Mouse (Mus musculus): ENCODE data around the gene Gpr45.
"Not testable (repeated sequence)": the region's sequence is repeated elsewhere in the genome, so short reads cannot be mapped to it uniquely, and the experiment has no call there.

Gpr45 gene

DNA sequence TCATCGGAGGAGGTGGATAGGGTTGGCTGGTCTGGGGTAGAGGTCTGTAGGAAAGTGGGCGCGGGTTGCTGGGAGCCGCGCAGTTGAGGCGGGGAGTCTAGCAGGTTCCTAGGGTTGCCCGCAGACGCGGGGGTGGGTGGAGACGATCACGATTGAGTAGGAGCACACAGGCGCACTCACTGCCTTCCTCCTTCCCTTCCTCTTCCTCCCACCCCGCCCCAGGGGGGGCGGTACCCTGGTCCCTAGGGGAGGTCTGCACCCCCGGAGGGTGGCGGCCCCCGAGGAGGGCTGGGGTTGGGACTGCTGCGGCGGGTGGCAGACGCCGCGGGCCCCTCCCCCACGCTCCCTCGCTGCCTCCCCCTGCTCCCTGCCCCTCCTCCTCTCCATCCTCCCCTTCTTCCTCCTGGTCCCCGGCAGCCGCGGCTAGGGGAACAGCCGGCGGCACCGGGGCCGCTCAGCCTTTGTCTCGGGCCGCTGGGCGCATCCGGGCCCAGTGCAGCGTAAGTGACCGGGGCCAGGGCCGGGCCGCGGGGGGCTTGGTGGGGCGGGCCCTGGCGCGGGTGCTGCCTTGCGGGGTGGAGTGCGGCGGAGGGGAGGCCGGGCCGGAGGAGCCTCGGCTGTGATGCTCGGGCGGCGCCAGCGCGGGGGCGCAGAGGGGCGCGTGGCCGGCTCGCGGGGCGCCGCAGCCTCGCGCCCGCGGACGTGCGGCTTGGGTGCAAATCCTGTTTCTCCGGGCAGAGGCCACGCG lies at the start of gene Gpr45:
Gene Gpr45, plus strand, starts transcription at position 139 of the 748 bp plus-strand sequence.
- DNase-seq: peak; percentile 69

DNA sequence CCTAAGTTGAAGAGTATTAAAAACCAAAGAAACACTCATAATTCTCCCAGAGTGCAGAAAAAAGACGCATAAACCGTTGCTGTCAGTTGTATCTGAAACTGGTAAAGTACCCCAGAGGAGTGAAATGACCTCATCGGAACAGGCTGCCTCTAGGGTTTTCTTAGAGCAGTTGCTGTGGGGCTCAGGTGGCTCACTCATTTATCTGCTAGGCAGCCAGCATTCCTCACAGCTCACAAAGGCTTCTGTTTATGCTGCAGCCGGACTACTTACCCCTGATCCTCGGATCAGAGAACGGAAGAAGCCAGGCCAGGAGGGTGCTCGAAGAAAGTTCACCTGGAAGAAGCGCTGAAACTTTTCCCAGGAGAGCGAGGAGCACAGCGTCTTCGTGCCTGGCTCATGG lies 47.5 kb upstream of the Gpr45 start:
- no peak for DNase-seq

DNA sequence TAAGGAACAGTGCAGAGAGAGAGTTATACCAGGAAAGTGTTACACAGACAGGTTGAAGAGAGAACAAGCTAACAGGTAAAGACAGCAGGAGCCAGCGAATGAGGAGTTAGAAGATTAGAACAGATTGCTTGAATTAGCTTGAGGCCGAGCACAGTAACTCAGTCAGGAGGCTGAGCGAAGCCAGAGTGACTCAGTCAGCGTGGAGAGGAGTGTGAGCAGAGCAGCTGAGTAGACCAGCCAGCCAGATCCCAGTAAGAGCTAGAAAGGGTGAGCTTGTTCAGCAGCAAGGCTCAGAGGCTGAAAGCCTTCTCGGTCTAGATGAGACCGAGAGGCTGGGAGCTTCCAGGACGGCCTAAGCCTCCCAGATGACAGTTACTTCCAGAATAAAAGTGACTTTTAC lies 46.0 kb upstream of the Gpr45 start:
- DNase-seq: peak; percentile 31

DNA sequence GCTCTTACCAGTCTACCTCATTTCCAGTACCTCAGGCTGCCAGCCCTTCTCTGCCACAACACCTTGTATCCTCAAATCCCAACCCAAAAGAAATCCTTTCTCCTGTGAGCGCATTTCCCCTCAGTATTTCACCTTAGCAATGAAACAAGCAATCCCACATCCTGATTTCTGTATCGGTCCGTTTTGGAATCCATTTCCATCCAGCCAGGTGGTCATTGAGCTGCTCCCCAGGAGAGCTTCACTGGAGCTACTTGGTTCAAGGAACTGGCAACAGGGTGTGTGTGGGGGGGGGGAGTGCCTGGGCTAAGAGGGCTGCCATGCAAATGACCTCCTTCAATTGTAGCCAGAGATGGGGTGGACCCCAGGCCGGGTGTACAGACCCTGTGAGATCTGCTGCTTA lies 45.5 kb upstream of the Gpr45 start:
- no peak for DNase-seq

DNA sequence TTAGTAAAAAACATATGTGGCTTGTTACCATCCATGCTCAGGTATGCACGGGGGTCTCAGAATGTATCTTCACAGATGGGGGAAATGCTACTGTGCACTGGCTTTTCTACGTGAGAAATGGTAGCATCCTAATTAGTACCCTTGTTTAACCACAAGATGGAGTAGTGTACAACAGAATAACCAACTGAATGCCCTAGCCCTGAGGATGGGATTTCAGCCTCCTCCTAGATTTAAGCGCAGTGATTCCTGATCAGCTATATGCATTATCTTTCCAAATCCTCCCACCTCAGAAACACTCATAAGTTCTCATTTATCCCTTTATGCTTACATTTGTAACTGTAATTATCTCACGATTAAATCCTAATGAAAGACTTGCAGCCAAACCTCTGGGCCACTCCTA lies 37.6 kb upstream of the Gpr45 start:
- no peak for DNase-seq

DNA sequence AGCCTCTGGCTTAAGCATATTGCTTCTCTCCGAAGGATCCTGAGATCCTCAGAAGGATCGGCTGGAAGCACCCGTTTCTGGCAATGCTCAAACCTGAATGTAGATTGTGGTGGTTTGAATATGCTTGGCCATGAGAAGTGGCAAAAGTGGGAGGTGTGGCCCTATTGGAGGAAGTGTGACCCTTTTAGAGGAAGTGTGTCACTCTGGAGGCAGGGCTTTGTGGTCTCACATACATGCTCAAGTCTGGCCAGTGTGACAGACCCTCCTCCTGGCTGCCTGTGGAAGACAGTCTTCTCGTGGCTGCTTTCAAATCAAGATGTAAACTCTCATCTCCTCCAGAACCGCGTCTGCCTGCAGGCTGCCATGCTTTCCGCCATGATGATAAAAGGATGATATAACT lies 36.0 kb upstream of the Gpr45 start:
- no peak for DNase-seq

DNA sequence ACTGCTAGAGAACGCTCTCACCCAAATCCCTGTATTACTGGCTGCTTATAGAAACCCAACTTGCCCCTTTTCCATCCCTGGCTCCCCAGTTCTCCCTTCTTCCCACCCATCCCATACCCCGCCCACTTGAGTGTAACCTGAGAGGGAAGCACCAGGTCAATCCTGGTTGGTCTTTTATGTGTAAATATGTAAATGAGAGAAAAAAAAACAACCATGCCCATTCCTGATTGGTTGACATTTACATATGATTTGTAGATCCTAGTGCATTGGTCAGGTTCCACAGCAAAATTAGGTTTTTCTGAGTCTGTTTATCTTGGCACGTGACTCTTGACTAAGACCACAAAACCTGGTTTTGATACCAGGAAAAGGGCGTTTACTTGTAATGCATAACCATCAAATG lies 34.8 kb upstream of the Gpr45 start:
- no peak for DNase-seq

DNA sequence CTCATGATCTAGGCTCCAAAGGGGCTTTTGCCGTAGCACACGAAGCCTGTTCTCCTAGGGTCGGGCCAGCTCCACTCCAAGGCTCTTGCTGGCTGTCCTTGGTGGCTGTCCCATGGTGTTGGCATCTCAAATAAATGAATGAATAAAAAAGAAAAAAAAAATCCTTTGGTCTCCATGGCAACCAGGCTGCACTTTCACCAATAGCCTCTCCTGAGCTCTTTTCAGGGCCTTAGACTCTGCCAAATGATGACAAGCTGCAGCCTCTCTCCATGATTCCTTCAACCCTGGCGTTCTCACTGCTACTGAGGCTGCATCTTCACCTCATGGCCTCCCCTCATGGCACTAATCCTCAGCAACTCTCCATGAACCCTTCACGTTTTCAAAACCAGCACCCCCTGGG lies 28.7 kb upstream of the Gpr45 start:
- no peak for DNase-seq

DNA sequence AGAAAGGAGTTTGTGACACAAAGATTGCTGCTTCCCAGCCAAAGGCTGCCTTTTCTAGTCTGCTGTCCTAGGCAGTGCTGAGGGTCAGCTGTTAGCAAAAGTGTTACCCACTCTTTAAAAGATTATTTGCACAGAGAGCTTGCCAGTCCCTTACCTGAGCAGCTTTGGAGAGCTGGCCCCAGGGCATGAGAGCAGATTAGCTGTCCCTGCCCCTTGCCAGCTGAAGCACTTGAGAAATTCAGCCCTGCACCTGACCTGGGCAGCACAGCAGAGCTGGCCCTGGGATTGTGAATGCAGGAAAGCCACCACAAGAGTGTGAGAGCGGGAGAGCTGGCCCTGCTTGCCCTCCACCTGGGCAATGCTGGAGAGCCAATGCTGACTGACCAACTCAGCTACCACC lies 19.1 kb upstream of the Gpr45 start:
- no peak for DNase-seq

DNA sequence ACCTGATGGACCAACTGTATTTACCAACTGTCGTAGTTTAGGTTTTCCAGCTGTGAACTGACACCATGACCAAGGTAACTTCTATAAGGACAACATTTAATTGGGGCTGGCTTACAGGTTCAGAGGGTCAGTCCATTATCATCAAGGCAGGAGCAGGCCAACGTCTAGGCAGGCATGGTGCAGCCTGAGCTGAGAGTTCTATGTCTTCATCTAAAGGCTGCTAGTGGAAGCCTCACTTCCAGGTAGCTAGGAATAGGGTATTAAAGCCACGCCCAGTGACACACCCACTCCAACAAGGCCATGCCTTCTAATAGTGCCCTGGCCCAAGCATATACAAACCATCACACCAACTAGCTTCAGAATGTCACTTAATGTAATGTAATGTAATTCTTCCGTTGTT lies 4.2 kb upstream of the Gpr45 start:
- DNase-seq: no peak

DNA sequence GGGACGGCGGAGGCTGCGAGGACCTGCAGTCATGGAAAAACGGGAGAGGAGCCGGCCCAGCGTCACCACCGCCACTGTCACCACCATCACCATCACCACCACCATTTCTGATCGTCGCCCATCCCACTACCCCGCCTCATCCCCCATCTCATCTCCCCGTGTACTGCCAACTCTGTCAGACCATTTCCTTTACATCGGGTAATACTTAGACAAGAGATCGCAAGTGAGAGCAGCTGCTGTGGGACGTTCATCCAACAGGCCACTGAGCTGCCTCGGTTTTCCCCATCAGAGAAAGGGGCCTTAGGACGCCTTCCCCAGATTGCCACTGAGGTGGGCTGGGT lies 780 bp downstream of the Gpr45 start:
- DNase-seq: no peak

DNA sequence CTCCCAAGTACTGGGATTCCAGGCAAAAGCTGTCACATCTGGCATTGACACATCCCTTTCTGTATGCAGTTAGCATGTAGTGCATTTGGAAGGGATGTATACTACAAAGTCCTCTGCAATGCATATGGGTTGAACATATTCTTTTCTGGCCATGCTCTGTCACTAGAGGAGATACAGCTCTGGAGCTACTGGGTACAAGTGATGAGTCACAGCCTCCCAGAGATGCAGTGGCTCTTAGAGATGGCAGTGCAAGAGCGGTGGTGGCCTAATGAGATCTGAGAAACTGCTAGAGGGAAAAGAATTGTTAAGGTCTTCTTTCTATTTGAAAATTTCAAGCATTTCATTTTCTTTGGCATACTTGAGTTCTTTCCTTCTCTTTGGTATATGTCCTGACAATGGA lies 4.2 kb downstream of the Gpr45 start:
- DNase-seq: no peak

DNA sequence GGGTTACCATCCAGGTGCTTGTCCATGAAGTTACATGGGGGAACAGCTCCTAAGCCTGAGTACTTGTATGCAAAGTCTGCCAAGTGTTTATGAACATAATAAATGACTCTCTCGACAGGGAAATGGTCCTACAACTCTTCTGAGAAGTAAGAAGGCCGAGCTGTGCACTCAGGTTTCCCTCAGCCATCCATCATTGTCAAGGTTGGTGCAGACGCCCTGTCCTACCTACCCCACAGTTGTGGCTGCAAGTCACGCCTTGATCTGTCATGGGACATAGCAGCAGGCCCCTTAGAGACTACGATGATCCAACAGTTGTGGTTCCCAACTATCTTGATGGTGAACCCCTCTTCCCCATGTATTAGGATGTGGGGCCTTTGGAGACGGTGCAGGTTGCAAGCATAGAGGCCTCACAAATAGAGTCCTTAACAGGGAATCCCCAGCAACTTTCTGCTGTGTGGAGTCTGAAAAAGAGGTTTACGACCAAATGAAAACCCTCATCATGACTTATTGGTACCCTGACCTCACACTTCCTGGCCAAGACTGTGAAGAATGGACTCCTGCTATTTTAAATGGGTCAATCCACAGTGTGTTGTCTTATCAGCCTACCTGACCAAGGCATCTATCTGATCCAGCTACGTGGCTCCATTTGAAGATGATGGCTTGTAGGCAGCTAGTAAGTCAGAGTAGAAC lies 30.6 kb downstream of the Gpr45 start:
- no peak for DNase-seq

DNA sequence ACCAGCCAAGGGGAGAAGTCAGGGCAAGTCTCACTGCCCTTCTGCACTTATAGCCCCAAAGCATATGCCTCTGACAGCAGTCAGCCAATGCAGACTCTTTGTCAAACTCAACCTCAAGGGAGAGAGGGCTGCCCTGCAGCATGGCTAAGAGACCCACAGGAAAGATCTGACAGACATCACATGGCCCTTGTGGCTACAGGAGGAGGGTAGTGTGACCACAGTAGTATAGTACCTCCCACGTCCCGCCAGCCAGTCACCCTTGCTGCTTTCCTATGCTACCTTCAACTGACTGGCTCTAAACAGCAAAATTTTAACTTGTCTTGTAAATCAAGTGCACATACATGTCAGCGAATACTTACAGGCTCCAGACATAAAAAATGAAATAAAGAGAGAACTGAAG lies 31.4 kb downstream of the Gpr45 start:
- no peak for DNase-seq

DNA sequence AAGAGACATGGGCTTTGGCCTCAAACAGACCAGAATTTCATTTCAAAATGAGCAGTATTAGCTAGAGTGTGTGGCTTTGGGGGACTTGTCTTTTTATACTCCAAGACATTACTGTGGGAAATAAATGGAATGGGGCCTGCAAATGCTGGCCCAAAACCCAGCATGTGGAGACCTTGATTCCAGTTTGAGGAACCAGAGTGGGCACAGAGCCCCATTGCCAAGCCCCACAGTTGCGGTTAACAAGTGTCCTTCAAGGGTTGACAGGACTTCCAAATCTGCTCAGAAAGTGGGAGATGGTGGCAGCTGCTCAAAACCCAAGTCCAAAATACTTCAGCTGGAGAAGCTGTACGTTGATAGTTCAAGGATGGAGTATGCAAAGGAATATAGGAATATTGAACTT lies 36.3 kb downstream of the Gpr45 start:
- no peak for DNase-seq

DNA sequence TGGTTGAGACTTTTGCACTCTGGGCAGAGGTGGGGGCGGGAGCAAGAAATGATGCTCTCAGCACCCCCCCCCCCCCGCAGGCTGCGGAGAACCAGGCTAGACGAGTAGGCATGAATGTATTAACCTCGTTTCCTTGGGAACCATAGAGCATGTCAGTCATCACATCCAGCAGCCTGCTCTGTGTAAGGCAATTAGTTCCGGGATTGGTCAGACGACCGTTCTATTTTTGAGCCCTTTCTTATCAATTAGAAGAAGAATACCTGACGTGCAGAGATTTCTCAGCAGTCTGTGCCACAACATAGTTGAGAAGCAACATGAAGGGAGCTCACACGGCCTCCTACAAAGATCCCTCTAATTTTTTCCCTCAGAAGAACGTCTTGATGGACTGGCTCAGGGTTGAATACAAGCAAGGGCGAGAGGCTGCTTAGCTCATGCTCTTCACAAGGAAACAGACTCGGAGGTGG lies 53.4 kb downstream of the Gpr45 start:
- peak; percentile 11 for DNase-seq

DNA sequence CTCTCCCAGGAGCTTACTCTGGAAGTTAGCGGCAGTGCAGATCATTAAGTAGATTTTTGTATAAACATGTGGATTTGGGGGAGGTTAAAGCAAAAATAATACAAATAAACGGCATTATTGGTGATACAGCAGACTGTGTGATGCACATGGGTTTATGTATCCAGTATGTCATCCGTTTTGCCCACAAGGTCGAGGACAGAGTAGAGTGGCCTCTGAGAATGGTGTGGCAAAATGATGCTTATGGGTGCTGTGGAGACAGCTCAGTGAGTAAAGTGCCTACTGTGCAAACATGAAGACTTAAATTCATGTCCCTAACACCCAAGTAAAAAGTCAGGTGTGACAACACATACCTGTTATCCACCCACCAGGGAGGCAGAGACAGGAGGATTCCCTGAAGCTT lies 53.9 kb downstream of the Gpr45 start:
- DNase-seq: no peak

DNA sequence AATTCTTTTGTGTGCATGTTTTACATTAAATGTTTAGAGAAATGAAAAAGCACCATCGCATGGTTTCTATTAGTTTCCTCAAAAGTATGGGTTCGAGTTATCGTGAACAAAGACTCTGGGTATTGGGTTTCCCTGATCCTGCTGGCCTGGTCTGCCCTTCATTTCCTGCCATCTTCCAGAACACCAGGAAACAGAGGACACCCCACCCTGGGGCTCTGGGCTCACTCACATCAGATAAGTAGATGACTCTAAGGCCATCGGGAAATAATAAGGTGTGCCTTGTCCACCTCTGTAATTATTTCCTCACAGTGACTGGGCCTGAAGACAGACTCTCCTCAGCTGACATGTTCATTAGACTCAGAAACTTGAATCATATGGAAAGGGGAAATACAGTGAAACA lies 57.8 kb downstream of the Gpr45 start:
- no peak for DNase-seq

DNA sequence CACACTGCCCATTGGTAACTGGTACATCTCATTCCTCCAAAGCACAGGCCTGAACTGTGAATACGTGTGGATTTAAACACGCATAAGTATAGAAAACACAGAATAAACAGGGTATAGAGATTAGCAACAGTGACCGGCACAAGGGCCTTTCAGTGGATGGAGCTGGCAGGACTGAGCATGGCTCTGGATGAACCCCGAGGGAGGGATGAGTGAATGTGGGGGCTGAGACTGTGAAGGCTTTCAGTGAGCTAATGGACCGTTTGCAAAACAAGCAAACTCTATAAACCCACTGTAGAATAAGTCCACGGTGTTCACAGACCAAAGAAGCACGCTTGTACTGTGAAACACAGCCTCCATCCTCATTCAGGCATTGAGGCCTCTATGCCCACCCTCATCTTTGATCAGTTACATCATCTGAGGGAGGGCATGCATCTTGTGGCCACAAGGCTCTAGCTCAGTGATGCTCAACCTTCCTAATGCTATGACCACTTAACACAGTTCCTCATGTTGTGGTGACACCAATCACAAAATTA lies 62.5 kb downstream of the Gpr45 start:
- DNase-seq: not testable (repeated sequence)

DNA sequence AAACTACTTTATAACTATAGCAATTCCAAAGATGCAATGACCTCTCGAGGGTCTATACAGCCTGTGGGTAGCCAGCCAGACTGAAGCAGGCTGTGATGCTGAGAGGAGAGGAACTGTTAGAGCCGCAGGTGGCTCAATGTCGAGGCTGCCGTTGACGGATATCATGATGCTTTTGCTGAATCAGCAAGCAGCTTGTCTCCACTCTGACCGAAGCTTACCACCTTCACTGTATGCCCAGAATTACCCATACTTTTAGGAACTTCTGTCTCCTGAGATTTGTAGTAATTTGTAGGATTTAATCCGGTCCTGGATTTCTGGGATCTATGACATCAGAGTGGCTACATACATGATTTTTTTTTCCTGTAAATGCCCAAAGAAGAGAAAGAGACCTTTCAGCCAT lies 83.3 kb downstream of the Gpr45 start:
- DNase-seq: no peak

DNA sequence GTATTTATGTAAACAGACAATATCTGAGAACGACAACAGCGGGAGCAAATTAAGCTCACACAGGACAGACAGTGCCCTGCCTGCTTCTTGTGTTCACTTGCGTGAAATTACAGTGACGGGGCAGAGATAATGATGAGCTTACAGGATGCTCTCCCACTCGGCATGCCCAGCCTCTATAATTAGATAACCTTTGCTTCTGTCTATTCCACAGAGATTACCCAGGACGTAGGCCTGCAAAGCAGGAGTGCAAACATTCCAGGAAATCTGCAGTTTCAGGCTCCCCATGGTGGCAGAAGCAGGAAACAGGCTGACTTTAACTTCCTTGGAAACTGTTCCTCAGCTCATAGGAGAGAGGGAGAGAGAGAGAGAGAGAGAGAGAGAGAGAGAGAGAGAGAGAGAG lies 89.6 kb downstream of the Gpr45 start:
- DNase-seq: no peak

DNA sequence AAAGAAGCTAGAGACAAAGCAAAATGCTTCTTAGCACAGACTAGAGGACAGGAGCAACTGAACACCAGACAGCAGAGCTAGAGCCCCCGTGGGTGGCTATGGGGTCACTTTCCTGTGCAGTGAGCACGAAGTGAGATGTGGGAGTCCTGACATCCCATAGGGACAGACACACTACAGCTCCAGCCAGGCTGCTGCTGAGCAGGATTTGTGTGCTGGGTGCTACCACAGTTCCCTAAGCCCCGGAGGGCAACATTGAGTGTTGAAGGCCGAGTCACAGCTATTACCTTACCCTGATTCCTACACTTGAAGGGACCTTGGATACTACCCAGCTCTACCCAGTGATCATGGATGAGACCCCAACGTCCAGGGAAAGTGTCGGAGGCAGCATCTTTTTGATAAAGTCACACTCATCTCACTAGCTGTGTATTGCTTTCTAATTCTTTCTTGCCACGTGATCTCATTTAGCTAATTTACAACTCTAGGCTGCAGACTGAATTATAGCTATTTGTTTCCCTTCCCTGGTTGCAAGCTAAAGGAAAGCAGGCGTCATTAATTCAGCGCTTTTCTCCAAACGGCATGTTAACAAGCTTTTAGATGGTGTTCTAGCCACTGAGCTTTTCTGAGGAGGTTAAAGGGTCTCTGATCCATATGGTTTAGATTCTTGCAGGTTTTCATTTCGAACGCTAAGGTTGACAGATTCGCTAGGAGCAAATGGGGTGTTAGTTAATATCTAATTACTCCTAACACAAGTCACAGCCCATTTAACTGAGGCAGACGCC lies 92.7 kb downstream of the Gpr45 start:
- DNase-seq: no peak

DNA sequence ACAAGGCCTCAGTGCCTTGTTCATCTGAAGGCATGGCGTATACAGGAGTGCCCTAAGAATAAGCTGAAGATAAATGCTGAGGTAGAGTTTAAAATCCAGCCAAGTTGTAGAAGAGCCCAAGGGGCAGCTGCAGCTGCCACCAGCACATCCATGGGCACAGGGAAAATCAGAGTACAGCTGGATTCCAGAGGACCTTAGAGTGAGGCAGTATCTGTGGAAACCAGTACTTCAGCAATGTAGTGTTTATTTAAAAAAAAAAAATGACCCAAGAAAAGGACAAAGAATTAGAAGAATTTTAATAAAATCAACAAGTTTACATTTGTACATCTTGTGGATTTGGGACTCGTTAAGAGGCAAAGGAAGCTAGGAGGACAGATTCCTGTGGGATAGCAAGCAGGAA lies 94.3 kb downstream of the Gpr45 start:
- DNase-seq: no peak

DNA sequence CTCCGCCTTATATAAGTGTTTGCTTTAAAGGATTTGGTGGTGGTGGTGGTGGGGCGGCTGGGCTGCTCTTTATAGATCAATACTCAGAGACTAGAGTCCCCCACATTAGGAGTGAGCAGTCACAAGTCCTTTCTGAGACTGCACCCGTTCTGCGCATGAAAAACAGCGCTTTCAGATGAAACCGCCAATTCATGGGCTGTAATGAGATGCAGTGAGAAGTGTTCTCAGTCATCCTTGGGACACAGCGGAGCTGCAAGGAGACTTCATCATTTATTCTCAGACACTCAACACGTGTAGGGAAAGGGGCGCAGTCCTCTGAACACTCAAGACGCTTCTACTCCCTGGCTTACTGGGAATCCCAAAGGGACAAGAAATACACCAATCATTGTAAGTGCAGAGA lies 95.1 kb downstream of the Gpr45 start:
- DNase-seq: no peak

Measured in right cerebral cortex, postnatal 25 days (tissue).